Mouse (Mus musculus) MEL (cell line): ENCODE measurements at regions not wholly inside any gene's neighbourhood (a gene's known extent, or its start where the extent isn't known, plus 50 kb on each side); places are given as distances from the start of the nearest gene placed in this dataset.
"Not testable (repeated sequence)": the region's sequence is repeated elsewhere in the genome, so short reads cannot be mapped to it uniquely, and the experiment has no call there.

ENCODE experiments used
- DNase-seq: peaks from one replicate; pipeline ENCODE4 v3.0.0; 2011; ENCODE audit warnings: low read depth, low spot score
- H3K27ac ChIP-seq: 2 replicates; pipeline ENCODE4 v1.5.1; 2012; ENCODE audit warnings: low read depth, mild to moderate bottlenecking, control low read depth, low read length, moderate library complexity; ENCODE audit not compliant: control insufficient read depth
- H3K27me3 ChIP-seq, 2 experiments: fragments of 150-350 bp in 1 of 2; sonication (generic) in 1 of 2; 2 replicates each; pipeline ENCODE4 v1.6.1; 2012; ENCODE audit warnings: low read length in 2 of 2, mild to moderate bottlenecking in 2 of 2, improper control_type of control experiment in 1 of 2, moderate library complexity in 1 of 2; ENCODE audit not compliant: insufficient read depth in 2 of 2, control insufficient read depth in 1 of 2
- H3K36me3 ChIP-seq, 2 experiments: 2 replicates each; pipeline ENCODE4 v1.6.1; 2012 to 2014; ENCODE audit warnings: low read length in 2 of 2, improper control_type of control experiment in 1 of 2, inconsistent platforms in 1 of 2, mild to moderate bottlenecking in 1 of 2; ENCODE audit not compliant: insufficient read depth in 2 of 2, control insufficient read depth in 1 of 2
- H3K4me1 ChIP-seq, 2 experiments: fragments of 150-350 bp in 1 of 2; sonication (generic) in 1 of 2; 2 replicates each; pipeline ENCODE4 v1.6.1; 2012; ENCODE audit warnings: low read length in 2 of 2, improper control_type of control experiment in 1 of 2, mild to moderate bottlenecking in 1 of 2; ENCODE audit not compliant: insufficient read depth in 2 of 2, control insufficient read depth in 1 of 2
- H3K4me3 ChIP-seq, 2 experiments: fragments of 150-350 bp in 1 of 2; sonication (generic) in 1 of 2; 2 replicates each; pipeline ENCODE4 v1.5.1; 2012; ENCODE audit warnings: low read depth in 2 of 2, low read length in 2 of 2, mild to moderate bottlenecking in 2 of 2, moderate library complexity in 2 of 2, control low read depth in 1 of 2, improper control_type of control experiment in 1 of 2; ENCODE audit not compliant: control insufficient read depth in 1 of 2, insufficient read depth in 1 of 2
- H3K79me2 ChIP-seq: 2 replicates; pipeline ENCODE4 v1.6.1; 2012; ENCODE audit warnings: mild to moderate bottlenecking, low read length, moderate library complexity; ENCODE audit not compliant: control insufficient read depth, poor library complexity, insufficient read depth
- H3K9ac ChIP-seq: 2 replicates; pipeline ENCODE4 v1.6.1; 2012; ENCODE audit warnings: low read depth, mild to moderate bottlenecking, control low read depth, low read length, moderate library complexity; ENCODE audit not compliant: control insufficient read depth, poor library complexity, severe bottlenecking
- H3K9me3 ChIP-seq: fragments of 150-350 bp; sonication (generic); replicated peaks from 2 replicates; pipeline ENCODE4 v1.6.1; 2012; ENCODE audit warnings: mild to moderate bottlenecking, low read length, improper control_type of control experiment, moderate library complexity; ENCODE audit not compliant: insufficient read depth
- BHLHE40 ChIP-seq: IDR thresholded peaks from 2 replicates; pipeline ENCODE4 v1.6.1; 2012; ENCODE audit warnings: low read depth, mild to moderate bottlenecking, inconsistent platforms, low read length, improper control_type of control experiment, borderline replicate concordance
- CHD1 ChIP-seq: IDR thresholded peaks from 2 replicates; pipeline ENCODE4 v1.6.1; 2012; ENCODE audit warnings: low read depth, mild to moderate bottlenecking, inconsistent platforms, low read length, improper control_type of control experiment
- GABPA ChIP-seq: IDR thresholded peaks from 2 replicates; pipeline ENCODE4 v1.6.1; 2012; ENCODE audit warnings: low read depth, mild to moderate bottlenecking, inconsistent platforms, low read length, improper control_type of control experiment, moderate library complexity
- KAT2A ChIP-seq: conservative IDR thresholded peaks from 2 replicates; pipeline ENCODE4 v1.6.1; 2012; ENCODE audit warnings: low read depth, low read length, improper control_type of control experiment, inconsistent platforms
- MAX ChIP-seq: IDR thresholded peaks from 2 replicates; pipeline ENCODE4 v1.6.1; 2011; ENCODE audit warnings: low read length, improper control_type of control experiment
- MAZ ChIP-seq: IDR thresholded peaks from 2 replicates; pipeline ENCODE4 v1.6.1; 2012; ENCODE audit warnings: low read depth, mild to moderate bottlenecking, inconsistent platforms, low read length, improper control_type of control experiment
- NELFE ChIP-seq: IDR thresholded peaks from 2 replicates; pipeline ENCODE4 v1.6.1; 2011; ENCODE audit warnings: low read depth, low read length, improper control_type of control experiment
- POLR2A ChIP-seq, 2 experiments: IDR thresholded peaks; 2 replicates each; pipeline ENCODE4 v1.6.1; 2011 to 2012; ENCODE audit warnings: low read length in 2 of 2, mild to moderate bottlenecking in 2 of 2, control low read depth in 1 of 2, improper control_type of control experiment in 1 of 2, low read depth in 1 of 2, moderate library complexity in 1 of 2; ENCODE audit not compliant: control insufficient read depth in 1 of 2, insufficient read depth in 1 of 2, poor library complexity in 1 of 2
- RAD21 ChIP-seq: IDR thresholded peaks from 2 replicates; pipeline ENCODE4 v1.6.1; 2011; ENCODE audit warnings: mild to moderate bottlenecking, low read depth, low read length, improper control_type of control experiment
- RCOR1 ChIP-seq: IDR thresholded peaks from 2 replicates; pipeline ENCODE4 v1.6.1; 2012; ENCODE audit warnings: low read depth, mild to moderate bottlenecking, inconsistent platforms, low read length, improper control_type of control experiment
- SMC3 ChIP-seq: IDR thresholded peaks from 2 replicates; pipeline ENCODE4 v1.6.1; 2011; ENCODE audit warnings: low read depth, low read length, improper control_type of control experiment
- TAL1 ChIP-seq: IDR thresholded peaks from 2 replicates; pipeline ENCODE4 v1.6.1; 2012; ENCODE audit warnings: mild to moderate bottlenecking, inconsistent platforms, low read length, moderate library complexity, mixed read lengths
- TBP ChIP-seq: IDR thresholded peaks from 2 replicates; pipeline ENCODE4 v1.8.0; 2011; ENCODE audit warnings: low read depth, low read length, improper control_type of control experiment
- TCF12 ChIP-seq: IDR thresholded peaks from 2 replicates; pipeline ENCODE4 v1.6.1; 2014; ENCODE audit warnings: low read depth, mild to moderate bottlenecking, inconsistent platforms, low read length, improper control_type of control experiment, moderate library complexity
- UBTF ChIP-seq: IDR thresholded peaks from 2 replicates; pipeline ENCODE4 v1.6.1; 2012; ENCODE audit warnings: low read depth, mild to moderate bottlenecking, inconsistent platforms, low read length, improper control_type of control experiment, moderate library complexity, borderline replicate concordance; ENCODE audit not compliant: insufficient read depth
- USF1 ChIP-seq: IDR thresholded peaks from 2 replicates; pipeline ENCODE4 v1.6.1; 2014; ENCODE audit warnings: low read depth, mild to moderate bottlenecking, inconsistent platforms, low read length, improper control_type of control experiment, moderate library complexity
- USF2 ChIP-seq, 2 experiments: IDR thresholded peaks; 2 replicates each; pipeline ENCODE4 v1.6.1; 2011 to 2012; ENCODE audit warnings: improper control_type of control experiment in 2 of 2, low read length in 2 of 2, borderline replicate concordance in 1 of 2, inconsistent platforms in 1 of 2, low read depth in 1 of 2, mild to moderate bottlenecking in 1 of 2; ENCODE audit not compliant: insufficient read depth in 1 of 2
- ZC3H11A ChIP-seq: IDR thresholded peaks from 2 replicates; pipeline ENCODE4 v1.6.1; 2012; ENCODE audit warnings: low read depth, mild to moderate bottlenecking, inconsistent platforms, low read length, improper control_type of control experiment

GRCm38 (mm10) chr2:10718366-10718765 lies 348.1 kb downstream of the Sfmbt2 start:
- DNase-seq: no peak
- no peaks in the 10 kb centered on the region for H3K4me1 ChIP-seq

DNA sequence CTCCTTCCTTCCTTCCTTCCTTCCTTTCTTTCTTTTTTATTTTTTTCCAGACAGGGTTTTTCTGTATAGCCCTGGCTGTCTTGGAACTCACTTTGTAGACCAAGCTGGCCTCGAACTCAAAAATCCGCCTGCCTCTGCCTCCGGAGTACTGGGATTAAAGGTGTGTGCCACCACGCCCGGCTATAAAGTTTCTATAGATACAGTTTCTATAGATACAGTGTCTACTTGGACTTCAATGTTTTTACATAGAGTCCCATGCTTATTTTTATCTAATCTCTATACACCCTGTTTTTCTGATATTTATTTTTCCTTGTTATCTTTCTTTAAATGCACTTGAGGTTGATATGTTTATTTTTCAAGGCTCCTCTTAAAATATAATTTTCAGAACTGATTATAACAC lies 364.0 kb downstream of the Sfmbt2 start:
- H3K27ac ChIP-seq, H3K9me3 ChIP-seq, H3K79me2 ChIP-seq, DNase-seq, H3K9ac ChIP-seq, H3K27me3 ChIP-seq, H3K4me3 ChIP-seq, H3K36me3 ChIP-seq, H3K4me1 ChIP-seq: not testable (repeated sequence)

More at GRCm38 (mm10) chr2:10718366-10718765, 348.1 kb downstream of the Sfmbt2 start:
- no peak overlapping the region for H3K27ac ChIP-seq
- H3K9ac ChIP-seq: no peak overlapping the region
- no peaks in the 10 kb centered on the region for H3K9me3 ChIP-seq
- TF ChIP-seq RCOR1 (no peak), BHLHE40 (no peak), NELFE (no peak), USF1 (no peak), USF2 (IDR thresholded peaks at IDR 0.05; ENCODE audit: borderline replicate concordance in 1 of 2, insufficient read depth in 1 of 2, low read depth in 1 of 2, low read length in 2 of 2) (no peak), CHD1 (no peak), MAZ (no peak), RAD21 (no peak), TBP (no peak)
- TF ChIP-seq, all 39 proteins: peak for 0
- no peaks in the 10 kb centered on the region for H3K27me3 ChIP-seq
- H3K79me2 ChIP-seq: no peaks in the 10 kb centered on the region
- H3K36me3 ChIP-seq: no peaks in the 10 kb centered on the region
- H3K4me3 ChIP-seq: no peak overlapping the region

- TF ChIP-seq SMC3 (no peak), TCF12 (no peak), GABPA (no peak), ZC3H11A (no peak), BHLHE40 (no peak), POLR2A (IDR thresholded peaks at IDR 0.05; ENCODE audit: control insufficient read depth in 1 of 2, insufficient read depth in 1 of 2, low read depth in 1 of 2, low read length in 2 of 2, poor library complexity in 1 of 2) (no peak), MAX (no peak), TAL1 (no peak), UBTF (no peak), USF2 (IDR thresholded peaks at IDR 0.05; ENCODE audit: borderline replicate concordance in 1 of 2, insufficient read depth in 1 of 2, low read depth in 1 of 2, low read length in 2 of 2) (no peak), KAT2A (no peak)
Measured at GRCm38 (mm10) chr2:10736696-10737457, 366.6 kb downstream of the Sfmbt2 start.

More at GRCm38 (mm10) chr2:10736696-10737457, 366.6 kb downstream of the Sfmbt2 start:
- no peaks in the 10 kb centered on the region for H3K9me3 ChIP-seq
- no peaks in the 10 kb centered on the region for H3K79me2 ChIP-seq
- H3K27me3 ChIP-seq: no peaks in the 10 kb centered on the region
- H3K27ac ChIP-seq: no peak overlapping the region
- no peaks in the 10 kb centered on the region for H3K36me3 ChIP-seq
- H3K4me3 ChIP-seq: no peak overlapping the region
- no peak for DNase-seq
- no peaks in the 10 kb centered on the region for H3K4me1 ChIP-seq
- H3K9ac ChIP-seq: no peak overlapping the region
